Mouse (Mus musculus) lung, adult 2 months (tissue): ENCODE results near the gene Szrd1.

Source experiments
- CTCF ChIP-seq: fragments of 200-500 bp; IDR thresholded peaks from 2 replicates; pipeline ENCODE4 v1.5.1; 2011; ENCODE audit warnings: mild to moderate bottlenecking, low read length, control low read depth; ENCODE audit not compliant: insufficient read depth
- POLR2A ChIP-seq: fragments of 200-500 bp; IDR thresholded peaks from 2 replicates; pipeline ENCODE4 v1.6.1; 2011; ENCODE audit warnings: low read depth, mild to moderate bottlenecking, control low read depth, low read length, borderline replicate concordance; ENCODE audit errors: extremely low read depth

DNA sequence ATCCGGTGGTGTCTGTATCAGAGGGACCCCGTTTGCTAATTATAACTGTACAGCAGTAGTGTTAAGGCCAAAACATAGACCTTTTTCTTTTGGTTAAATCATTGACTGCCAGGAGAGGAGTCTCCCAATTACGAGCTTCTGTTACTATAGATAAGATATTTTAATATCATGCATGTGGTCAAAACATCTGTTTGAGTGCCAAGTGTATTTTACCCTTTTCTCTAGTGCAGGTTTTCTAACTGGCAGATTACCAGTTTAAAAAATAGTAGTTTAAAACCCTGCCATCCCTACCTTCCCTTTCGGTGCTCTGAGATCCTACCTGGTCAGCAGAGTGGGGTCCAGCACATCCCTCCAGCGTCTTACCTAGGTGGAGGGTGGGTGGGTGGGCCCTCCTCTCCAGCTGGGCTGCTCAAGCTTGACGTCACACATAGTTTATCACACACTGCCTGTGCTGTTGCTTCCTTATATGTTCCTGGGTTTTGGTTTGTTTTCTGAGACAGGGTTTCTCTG is 22.2 kb upstream of the Szrd1 start:
- TF ChIP-seq POLR2A (no peak), CTCF (no peak)
